Mouse (Mus musculus): ENCODE measurements at regions not wholly inside any gene's neighbourhood (a gene's known extent, or its start where the extent isn't known, plus 50 kb on each side); places are given as distances from the start of the nearest gene placed in this dataset.

GRCm38 (mm10) chr17:15918609-15919008 is 87.8 kb upstream of the Rgmb start:
- Histone ChIP-seq H3K27ac (replicated peaks; ENCODE audit: low read depth, low read length) (no peak overlapping the region), H3K4me3 (ENCODE audit: insufficient read depth, low read depth, low read length) (no peak overlapping the region), H3K4me1 (ENCODE audit: control insufficient read depth, insufficient read depth, insufficient read length, low read length) (no peaks in the 10 kb centered on the region)

DNA sequence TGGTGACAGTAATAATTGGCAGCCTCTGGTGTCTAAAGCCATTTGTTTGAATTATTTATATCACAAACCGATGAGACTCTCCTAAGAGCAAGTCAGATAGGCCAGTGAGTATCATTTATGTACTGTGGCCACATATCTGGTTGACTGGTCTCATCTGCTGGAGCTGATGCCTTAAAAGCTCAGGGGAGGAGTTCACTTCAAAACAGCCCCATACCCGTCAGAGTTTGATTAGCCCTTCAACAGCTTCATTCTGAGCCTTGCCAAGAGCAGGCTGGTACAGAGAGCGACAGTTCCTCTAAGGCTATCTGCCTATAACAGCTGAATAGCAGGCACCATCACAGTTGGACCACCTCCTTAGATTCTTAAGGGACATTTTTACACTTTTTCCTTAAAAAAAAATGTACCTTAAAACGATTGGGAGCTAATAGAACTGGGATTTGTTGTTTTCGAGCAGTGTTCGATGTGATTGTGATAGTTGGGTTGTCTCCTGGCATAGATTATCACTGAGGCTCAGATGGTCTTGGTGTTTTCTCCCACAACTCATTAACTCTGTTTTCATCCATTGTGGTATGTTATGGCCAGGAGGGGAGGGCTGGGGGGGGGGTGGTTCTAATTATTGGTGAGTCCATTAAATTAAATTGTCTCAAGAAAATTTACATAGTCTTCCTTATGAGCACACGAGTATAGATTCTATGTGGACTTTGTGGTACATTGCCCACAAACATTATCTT is 68.0 kb upstream of the Rgmb start:
- Histone ChIP-seq H3K4me1 (ENCODE audit: control insufficient read depth, insufficient read depth, insufficient read length, low read length) (no peaks in the 10 kb centered on the region; the same call in 1 of the 2 replicates), H3K27ac (replicated peaks; ENCODE audit: low read depth, low read length) (no peak overlapping the region), H3K4me3 (ENCODE audit: insufficient read depth, low read depth, low read length) (no peak overlapping the region)

- Histone ChIP-seq H3K27ac (replicated peaks; ENCODE audit: low read depth, low read length) (no peak overlapping the region), H3K4me1 (ENCODE audit: control insufficient read depth, insufficient read depth, insufficient read length, low read length) (no peaks in the 10 kb centered on the region; the same call in 1 of the 2 replicates), H3K4me3 (ENCODE audit: insufficient read depth, low read depth, low read length) (no peak overlapping the region)
Measured at GRCm38 (mm10) chr17:15895968-15896367, 65.1 kb upstream of the Rgmb start.

GRCm38 (mm10) chr17:15891896-15892675 is 61.2 kb upstream of the Rgmb start:
- no peak overlapping the region for H3K27ac ChIP-seq (replicated peaks; ENCODE audit: low read depth, low read length)
- H3K4me1 ChIP-seq (ENCODE audit: control insufficient read depth, insufficient read depth, insufficient read length, low read length) = no peaks in the 10 kb centered on the region; the same call in 1 of the 2 replicates
- no peak overlapping the region for H3K4me3 ChIP-seq (ENCODE audit: insufficient read depth, low read depth, low read length)

- Histone ChIP-seq H3K4me1 (ENCODE audit: control insufficient read depth, insufficient read depth, insufficient read length, low read length) (no peaks in the 10 kb centered on the region), H3K27ac (replicated peaks; ENCODE audit: low read depth, low read length) (no peak overlapping the region), H3K4me3 (ENCODE audit: insufficient read depth, low read depth, low read length) (no peak overlapping the region)
Measured at GRCm38 (mm10) chr17:15890595-15891140, 59.8 kb upstream of the Rgmb start.

GRCm38 (mm10) chr17:15882803-15883202 is 52.0 kb upstream of the Rgmb start:
- Histone ChIP-seq H3K4me3 (ENCODE audit: insufficient read depth, low read depth, low read length) (no peak overlapping the region), H3K4me1 (ENCODE audit: control insufficient read depth, insufficient read depth, insufficient read length, low read length) (no peaks in the 10 kb centered on the region), H3K27ac (replicated peaks; ENCODE audit: low read depth, low read length) (no peak overlapping the region)

- no peak overlapping the region for H3K27ac ChIP-seq (replicated peaks; ENCODE audit: low read depth, low read length)
- no peak overlapping the region for H3K4me3 ChIP-seq (ENCODE audit: insufficient read depth, low read depth, low read length)
- no peaks in the 10 kb centered on the region for H3K4me1 ChIP-seq (ENCODE audit: control insufficient read depth, insufficient read depth, insufficient read length, low read length)
Measured at GRCm38 (mm10) chr17:15882245-15882644, 51.4 kb upstream of the Rgmb start.
